Mouse (Mus musculus): Measurements from ENCODE around the gene 1110012L19Rik.
"Not testable (repeated sequence)": the region's sequence is repeated elsewhere in the genome, so short reads cannot be mapped to it uniquely, and the experiment has no call there.

The 1110012L19Rik gene

GRCm38 (mm10) chrX:70385276-70385961, at the start of gene 1110012L19Rik:
TSS of gene 1110012L19Rik (plus strand) at chrX:70385877.
- peak; percentile 87 for DNase-seq

DNA sequence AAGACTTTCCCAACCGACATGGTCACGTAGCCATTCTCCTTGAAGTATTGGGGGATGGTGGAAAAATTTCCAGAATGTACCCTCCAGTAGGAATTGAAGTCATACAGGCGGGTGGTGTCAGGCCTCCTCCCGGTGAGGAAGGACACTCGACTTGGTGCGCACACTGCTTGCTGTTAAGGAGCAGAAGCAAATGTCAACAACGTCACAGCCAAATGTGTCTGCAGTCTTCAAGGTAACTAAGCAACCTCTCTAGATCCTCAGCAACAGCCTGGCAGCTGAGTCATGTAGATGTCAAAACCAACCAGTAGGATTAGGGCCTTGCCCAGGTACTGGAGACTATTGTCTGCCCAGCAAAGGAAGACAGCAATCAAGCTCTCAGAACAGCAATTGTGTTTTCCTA, 22.7 kb upstream of the 1110012L19Rik start:
- no peak for DNase-seq

DNA sequence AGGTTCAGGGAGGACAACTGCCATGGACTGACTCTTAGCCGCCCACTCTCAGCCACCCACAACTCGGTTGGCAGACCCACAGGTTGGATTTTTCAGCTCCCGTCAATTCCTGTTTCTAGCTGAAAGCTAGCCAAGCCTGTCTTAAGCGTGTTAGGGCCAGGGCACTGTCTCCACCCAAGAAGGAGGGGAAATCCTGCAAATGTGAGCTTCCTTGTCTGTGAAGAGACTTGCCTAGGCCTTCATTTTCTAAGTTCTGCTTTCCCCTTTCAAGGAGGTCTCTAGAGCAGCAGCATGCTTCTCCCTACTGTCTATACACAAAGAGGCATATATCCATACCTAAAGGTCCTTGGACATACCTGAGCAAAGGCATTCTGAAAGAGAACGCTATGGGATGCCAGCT, 22.2 kb upstream of the 1110012L19Rik start:
- no peak for DNase-seq

DNA sequence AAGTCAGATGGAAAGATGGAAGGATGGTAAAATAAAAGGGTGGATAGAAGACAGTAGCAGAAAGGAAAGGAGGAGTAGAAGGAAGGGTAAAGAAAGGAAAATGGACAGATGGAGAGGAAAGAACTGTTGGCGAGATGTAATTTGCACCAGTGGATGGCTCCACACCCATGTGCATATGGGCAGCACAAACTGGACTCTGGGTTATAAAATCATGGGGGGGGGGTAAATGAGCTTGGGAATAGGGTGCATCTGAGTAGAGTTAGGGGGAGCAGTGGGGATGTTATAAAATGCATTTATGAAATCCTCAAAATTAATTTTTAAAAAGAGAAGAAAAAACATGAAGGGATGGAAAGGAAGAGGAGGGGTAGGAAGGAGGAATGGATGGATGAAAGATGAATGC, 21.5 kb upstream of the 1110012L19Rik start:
- no peak for DNase-seq

GRCm38 (mm10) chrX:70364661-70365613, 20.7 kb upstream of the 1110012L19Rik start, which contains the start of gene Ids:
TSS of gene Ids (minus strand) at chrX:70365084.
- peak; percentile 93 for DNase-seq

- DNase-seq = not testable (repeated sequence)
These were observed 15.9 kb upstream of the 1110012L19Rik start for GRCm38 (mm10) chrX:70369758-70370157.

- DNase-seq = not testable (repeated sequence)
These were observed 11.1 kb upstream of the 1110012L19Rik start for GRCm38 (mm10) chrX:70374469-70375110.

DNA sequence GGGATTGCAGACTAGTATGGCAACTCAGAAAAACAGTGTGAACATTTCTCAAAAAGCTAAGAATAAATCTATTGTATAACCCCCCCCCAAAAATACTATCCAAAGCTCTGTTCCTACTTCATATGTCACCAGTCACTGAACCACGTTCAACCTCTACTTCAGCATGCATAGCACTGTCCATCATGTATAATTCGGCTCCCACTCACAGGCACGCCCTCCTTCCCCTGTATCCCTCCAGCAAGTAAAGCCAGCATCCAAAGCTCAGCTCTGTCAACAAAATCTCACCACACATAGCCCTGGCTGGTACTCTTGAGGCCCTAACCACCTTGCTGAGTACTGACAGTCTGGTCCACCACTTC, 781 bp upstream of the 1110012L19Rik start:
- DNase-seq = no peak

DNA sequence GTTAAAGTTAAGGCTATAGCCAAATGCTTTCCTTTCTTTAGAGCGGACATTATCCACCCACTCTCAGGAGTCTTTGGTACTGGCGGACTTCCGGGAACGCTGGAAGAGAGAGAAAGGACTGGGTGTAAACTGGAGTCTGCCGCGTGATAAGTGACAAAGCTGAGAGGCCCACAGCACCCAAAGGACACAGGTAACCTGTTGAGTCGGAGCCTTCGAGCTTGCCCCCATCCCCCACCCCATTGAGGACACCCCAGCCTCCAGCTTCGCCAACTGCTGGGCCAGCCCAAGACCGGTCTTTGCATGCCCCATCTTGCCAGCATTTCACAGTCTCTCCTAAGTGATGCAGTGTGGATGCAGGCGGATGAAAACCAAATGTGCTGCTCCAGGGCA, 280 bp downstream of the 1110012L19Rik start:
- no peak for DNase-seq

GRCm38 (mm10) chrX:70392636-70393035, 7.0 kb downstream of the 1110012L19Rik start:
- not testable (repeated sequence) for DNase-seq

GRCm38 (mm10) chrX:70425473-70425872, 39.8 kb downstream of the 1110012L19Rik start:
- DNase-seq = not testable (repeated sequence)
